Mouse (Mus musculus): Measurements from ENCODE around the gene Ank2. TPM values are rescaled to one million over a fixed set of nuclear protein-coding genes. Genes with fewer than 3 reads are reported as not detected.

Ank2 gene
- polyA plus RNA-seq, 1 experiment, result 5.8 TPM

DNA sequence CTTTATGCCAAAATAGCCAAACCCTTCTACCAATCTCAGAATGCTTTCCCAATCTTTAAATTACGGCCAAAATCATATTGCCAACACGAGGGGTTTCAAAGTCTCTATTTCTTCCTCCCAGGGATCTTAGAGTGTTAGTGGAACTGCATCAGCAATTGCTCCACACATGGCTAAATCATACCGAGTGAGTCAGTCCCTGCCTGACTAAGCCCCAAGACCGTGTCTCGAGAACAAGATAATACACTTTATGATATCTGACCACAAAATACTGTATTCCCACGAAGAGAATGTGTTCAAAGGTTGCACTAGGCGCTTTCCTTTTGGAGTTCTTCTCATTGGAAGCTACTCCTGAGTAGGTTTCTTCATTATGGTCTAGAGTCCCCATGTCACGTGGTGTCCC, 178.8 kb downstream of the Ank2 start:
- no peaks in the 10 kb centered on the region for H3K4me1 ChIP-seq (ENCODE audit: control insufficient read depth, insufficient read depth, low read length)
- TF ChIP-seq POLR2A (IDR thresholded peaks at IDR 0.05; ENCODE audit: borderline replicate concordance, extremely low read depth, low read depth, low read length), result no peak
- no peak for TF ChIP-seq CTCF (IDR thresholded peaks at IDR 0.05; ENCODE audit: insufficient read depth, low read length)
- WGBS, result 83% methylated on average over 8 of the region's 8 CpGs
- no peak for DNase-seq
- no peak overlapping the region for H3K4me3 ChIP-seq (replicated peaks; ENCODE audit: extremely low read depth, low read depth, low read length)

DNA sequence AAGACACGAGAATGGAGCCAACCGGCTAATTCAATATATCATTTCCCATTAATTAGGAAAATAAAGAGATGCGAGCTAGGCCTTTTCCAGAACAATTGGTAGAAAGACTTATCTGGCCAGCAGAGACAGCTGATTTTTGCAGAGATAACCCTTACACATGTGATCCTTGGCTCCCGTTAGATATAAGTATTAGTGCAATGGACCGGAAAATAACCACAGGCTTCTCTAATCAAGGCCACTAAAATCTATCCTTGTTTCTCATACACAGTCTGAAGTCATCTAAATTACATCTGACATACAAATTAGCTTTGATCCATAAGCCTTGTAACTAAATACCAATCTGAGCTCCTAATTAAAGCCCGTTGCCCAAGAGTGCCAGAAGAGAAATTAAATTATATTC, 181.5 kb downstream of the Ank2 start:
- TF ChIP-seq CTCF (IDR thresholded peaks at IDR 0.05; ENCODE audit: insufficient read depth, low read length) (no peak), POLR2A (IDR thresholded peaks at IDR 0.05; ENCODE audit: borderline replicate concordance, extremely low read depth, low read depth, low read length) (no peak)
- 89% methylated on average over 6 of the region's 6 CpGs for WGBS
- DNase-seq, result no peak

DNA sequence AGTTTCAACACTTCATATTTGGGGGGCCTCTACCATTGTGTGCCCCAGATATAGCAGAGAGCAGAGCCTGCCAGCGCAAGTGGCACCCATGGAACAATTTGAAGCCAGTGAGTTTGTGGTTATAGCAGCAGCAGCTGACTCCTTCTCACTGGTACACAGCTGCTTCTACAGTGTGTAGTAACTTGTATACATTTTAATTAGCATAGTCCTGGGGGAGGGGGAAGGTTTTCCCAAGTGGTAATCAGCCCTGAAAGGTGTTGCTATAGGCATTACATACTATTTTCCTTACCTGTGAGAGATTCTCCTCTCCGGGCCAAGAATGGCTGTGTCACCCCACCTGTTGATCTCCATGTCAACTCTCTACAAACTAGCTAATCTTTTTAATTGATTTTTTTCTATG, 182.4 kb downstream of the Ank2 start:
- no peak overlapping the region for H3K4me3 ChIP-seq (replicated peaks; ENCODE audit: extremely low read depth, low read depth, low read length)
- H3K4me1 ChIP-seq (ENCODE audit: control insufficient read depth, insufficient read depth, low read length), result no peaks in the 10 kb centered on the region
- no peak for DNase-seq
- no peak for TF ChIP-seq POLR2A (IDR thresholded peaks at IDR 0.05; ENCODE audit: borderline replicate concordance, extremely low read depth, low read depth, low read length)
- no peak for TF ChIP-seq CTCF (IDR thresholded peaks at IDR 0.05; ENCODE audit: insufficient read depth, low read length)
- 93% methylated on average over 2 of the region's 2 CpGs for WGBS

More for the DNA sequence above, 181.5 kb downstream of the Ank2 start:
- Histone ChIP-seq H3K4me3 (replicated peaks; ENCODE audit: extremely low read depth, low read depth, low read length) (no peak overlapping the region), H3K4me1 (ENCODE audit: control insufficient read depth, insufficient read depth, low read length) (no peaks in the 10 kb centered on the region)

DNA sequence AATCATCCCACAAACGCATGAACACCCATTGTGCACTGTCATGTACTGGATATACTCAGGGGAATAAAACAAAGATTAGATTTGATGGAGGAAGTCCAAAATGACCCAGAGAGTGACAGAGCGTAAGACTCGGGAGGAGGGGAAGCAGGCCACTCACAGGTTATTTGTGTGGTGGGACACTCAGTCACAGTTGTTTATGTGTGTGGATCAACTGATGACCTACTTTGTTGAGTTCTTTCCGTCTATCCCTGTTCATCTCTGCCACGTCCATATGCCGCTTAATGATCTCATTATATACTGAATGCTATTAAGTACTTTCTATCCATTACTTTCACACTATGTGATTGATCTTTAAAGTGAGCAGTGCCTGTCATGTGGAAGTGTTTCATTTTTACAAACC, 187.6 kb downstream of the Ank2 start:
- no peaks in the 10 kb centered on the region for H3K4me1 ChIP-seq (ENCODE audit: control insufficient read depth, insufficient read depth, low read length)
- DNase-seq, result no peak
- H3K4me3 ChIP-seq (replicated peaks; ENCODE audit: extremely low read depth, low read depth, low read length), result no peak overlapping the region
- TF ChIP-seq POLR2A (IDR thresholded peaks at IDR 0.05; ENCODE audit: borderline replicate concordance, extremely low read depth, low read depth, low read length), result no peak
- TF ChIP-seq CTCF (IDR thresholded peaks at IDR 0.05; ENCODE audit: insufficient read depth, low read length), result no peak
- WGBS, result 67% methylated on average over 6 of the region's 6 CpGs

DNA sequence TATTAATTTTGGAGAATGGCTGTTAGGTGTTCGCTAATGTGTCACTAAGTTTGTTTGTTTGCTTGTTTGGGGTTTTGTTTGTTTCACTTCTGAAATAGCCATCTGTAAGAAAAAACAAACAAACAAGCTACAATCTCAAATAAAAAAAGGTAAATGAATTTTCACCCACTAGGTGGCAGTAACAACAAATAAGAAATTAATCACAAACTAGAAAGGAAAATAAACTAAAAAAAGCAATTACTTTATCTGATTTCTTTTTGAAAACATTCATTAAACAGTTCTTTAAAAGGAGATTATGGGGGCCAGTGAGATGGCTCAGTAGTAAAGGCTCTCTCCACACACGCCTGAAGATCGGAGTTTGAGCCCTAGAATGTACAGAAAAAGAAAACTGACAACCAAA, 189.1 kb downstream of the Ank2 start:
- DNase-seq, result no peak
- 77% methylated on average over 3 of the region's 3 CpGs for WGBS
- TF ChIP-seq POLR2A (IDR thresholded peaks at IDR 0.05; ENCODE audit: borderline replicate concordance, extremely low read depth, low read depth, low read length) (no peak), CTCF (IDR thresholded peaks at IDR 0.05; ENCODE audit: insufficient read depth, low read length) (no peak)

DNA sequence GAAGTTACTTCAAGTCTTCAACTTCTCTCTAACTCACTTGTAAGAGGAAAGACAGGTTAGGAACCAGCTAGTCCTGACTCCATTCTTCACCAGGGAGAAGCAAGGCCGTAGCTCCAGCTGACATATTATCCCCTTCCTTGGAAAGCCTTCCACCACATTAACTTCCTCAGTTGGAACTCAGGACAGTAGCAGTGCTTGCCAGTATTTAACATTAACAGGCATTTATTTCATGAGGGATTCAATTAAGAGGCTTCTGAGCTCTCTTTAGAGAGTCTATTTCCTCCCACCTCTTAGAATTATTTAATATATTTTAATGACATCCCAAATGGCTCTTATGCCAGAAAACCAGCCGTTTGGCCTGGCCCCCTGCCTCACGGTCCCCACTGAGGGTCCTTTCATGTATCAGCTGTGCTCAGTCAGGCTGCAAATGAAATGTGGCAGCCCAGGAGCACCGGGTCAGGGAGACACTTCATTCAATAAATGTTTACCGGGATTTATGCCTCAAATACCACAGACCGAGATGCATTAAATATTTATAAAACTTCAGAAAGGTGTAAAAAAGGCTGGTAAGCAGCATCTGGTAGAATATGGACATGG, 195.1 kb downstream of the Ank2 start:
- 61% methylated on average over 6 of the region's 6 CpGs for WGBS
- DNase-seq, result no peak

More for the DNA sequence above, 189.1 kb downstream of the Ank2 start:
- H3K4me3 ChIP-seq (replicated peaks; ENCODE audit: extremely low read depth, low read depth, low read length), result no peak overlapping the region
- no peaks in the 10 kb centered on the region for H3K4me1 ChIP-seq (ENCODE audit: control insufficient read depth, insufficient read depth, low read length)

DNA sequence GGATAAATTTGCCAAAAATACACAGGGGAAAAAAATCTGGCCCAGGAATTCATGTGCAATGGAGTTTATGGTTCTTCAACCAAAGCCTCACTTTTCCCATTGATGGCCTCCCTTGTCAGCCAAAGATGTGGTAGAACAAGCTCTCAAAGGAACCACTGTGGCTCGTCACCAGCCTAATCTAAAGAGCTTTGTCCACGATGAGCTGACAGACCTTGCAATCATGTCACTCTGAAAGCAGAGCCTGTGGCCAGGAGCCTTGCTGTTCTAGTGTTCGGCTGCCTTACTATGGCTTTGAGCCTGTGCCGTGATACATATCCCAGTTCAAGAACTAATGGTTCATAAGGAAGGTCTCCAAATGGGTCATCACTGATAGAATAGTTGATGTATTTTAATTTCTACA, 196.1 kb downstream of the Ank2 start:
- WGBS, result 78% methylated on average over 4 of the region's 4 CpGs
- Histone ChIP-seq H3K4me1 (ENCODE audit: control insufficient read depth, insufficient read depth, low read length) (no peaks in the 10 kb centered on the region), H3K4me3 (replicated peaks; ENCODE audit: extremely low read depth, low read depth, low read length) (no peak overlapping the region)
- TF ChIP-seq CTCF (IDR thresholded peaks at IDR 0.05; ENCODE audit: insufficient read depth, low read length) (no peak), POLR2A (IDR thresholded peaks at IDR 0.05; ENCODE audit: borderline replicate concordance, extremely low read depth, low read depth, low read length) (no peak)
- no peak for DNase-seq

More for the DNA sequence above, 195.1 kb downstream of the Ank2 start:
- H3K4me1 ChIP-seq (ENCODE audit: control insufficient read depth, insufficient read depth, low read length), result no peaks in the 10 kb centered on the region
- no peak for TF ChIP-seq CTCF (IDR thresholded peaks at IDR 0.05; ENCODE audit: insufficient read depth, low read length)
- TF ChIP-seq POLR2A (IDR thresholded peaks at IDR 0.05; ENCODE audit: borderline replicate concordance, extremely low read depth, low read depth, low read length), result no peak
- H3K4me3 ChIP-seq (replicated peaks; ENCODE audit: extremely low read depth, low read depth, low read length), result no peak overlapping the region

DNA sequence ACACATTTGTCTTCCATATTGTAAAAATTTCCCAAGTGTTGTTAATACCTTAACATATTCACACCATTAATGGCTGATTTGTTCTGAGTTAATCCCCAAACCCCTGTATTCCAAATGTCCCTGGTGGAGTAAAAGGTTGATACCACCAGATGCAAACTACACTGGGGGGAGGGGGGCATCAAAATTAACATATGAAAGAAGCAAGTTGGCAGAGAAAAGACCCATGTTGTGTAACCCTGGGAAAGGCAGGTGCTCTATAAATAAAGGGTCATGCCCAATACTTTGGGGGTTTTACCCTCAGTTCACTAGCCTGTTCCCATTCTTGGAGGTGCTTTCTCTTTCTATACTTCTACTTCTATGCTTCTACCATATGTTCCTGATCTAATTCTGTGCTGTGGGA, 198.4 kb downstream of the Ank2 start:
- no peak for DNase-seq
- TF ChIP-seq POLR2A (IDR thresholded peaks at IDR 0.05; ENCODE audit: borderline replicate concordance, extremely low read depth, low read depth, low read length), result no peak
- no peak for TF ChIP-seq CTCF (IDR thresholded peaks at IDR 0.05; ENCODE audit: insufficient read depth, low read length)
- no peaks in the 10 kb centered on the region for H3K4me1 ChIP-seq (ENCODE audit: control insufficient read depth, insufficient read depth, low read length)

DNA sequence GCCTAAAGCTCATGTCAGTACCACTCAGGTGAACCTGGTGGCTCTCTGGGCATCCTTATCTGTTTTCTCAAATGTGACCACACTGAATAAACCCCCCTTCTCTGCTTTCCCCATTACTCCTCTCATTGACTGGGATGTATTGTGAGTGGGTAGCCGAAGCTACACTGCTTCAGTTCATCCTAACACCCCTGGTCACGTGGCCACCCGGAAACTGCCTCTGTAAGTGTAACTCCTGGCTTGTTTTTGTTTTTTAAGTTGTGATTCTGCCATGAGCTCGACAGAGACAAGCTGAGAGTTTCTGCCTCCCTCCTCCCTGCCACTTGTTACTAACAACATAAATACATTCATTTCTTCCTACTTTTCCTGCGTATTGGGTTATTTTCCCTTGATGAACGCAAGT, 203.2 kb downstream of the Ank2 start:
- no peak for DNase-seq
- Histone ChIP-seq H3K4me3 (replicated peaks; ENCODE audit: extremely low read depth, low read depth, low read length) (no peak overlapping the region), H3K4me1 (ENCODE audit: control insufficient read depth, insufficient read depth, low read length) (no peaks in the 10 kb centered on the region)
- TF ChIP-seq CTCF (IDR thresholded peaks at IDR 0.05; ENCODE audit: insufficient read depth, low read length) (no peak), POLR2A (IDR thresholded peaks at IDR 0.05; ENCODE audit: borderline replicate concordance, extremely low read depth, low read depth, low read length) (no peak)
- WGBS, result 73% methylated on average over 6 of the region's 6 CpGs

More for the DNA sequence above, 198.4 kb downstream of the Ank2 start:
- no peak overlapping the region for H3K4me3 ChIP-seq (replicated peaks; ENCODE audit: extremely low read depth, low read depth, low read length)

DNA sequence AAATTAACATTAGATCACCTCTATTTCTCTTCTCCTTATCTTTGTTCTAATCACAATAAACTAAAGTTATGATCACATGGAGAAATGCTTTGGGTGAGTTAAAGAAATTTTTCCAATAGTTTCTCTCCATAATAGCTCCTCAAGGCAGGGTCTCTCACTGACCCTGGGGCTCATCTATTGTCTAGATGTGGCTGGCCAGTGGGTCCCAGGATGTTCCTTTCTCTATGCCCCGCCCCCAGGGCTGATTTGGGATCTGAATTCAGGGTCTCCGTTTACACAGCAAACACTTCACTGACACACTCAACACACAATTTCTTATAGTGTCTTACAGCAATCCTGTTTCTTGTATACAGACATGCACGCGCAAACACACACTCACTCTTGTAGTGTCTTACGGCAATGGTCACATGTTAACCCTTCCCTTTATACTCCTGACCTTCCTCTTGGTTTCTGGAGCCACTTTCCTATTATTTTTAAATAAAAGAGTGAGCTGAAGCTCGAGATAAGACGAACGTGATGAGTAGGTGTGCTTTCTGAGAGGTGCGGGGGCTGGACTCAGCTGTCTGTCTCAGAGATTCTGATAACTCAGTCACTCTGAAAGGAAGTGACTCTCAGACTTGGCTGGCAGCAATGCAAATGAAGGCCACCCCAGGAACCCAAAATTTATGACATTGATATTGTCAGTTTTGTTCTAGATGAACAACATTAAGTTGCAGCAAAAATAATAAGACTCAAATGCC, 204.4 kb downstream of the Ank2 start:
- no peak for TF ChIP-seq CTCF (IDR thresholded peaks at IDR 0.05; ENCODE audit: insufficient read depth, low read length)
- TF ChIP-seq POLR2A (IDR thresholded peaks at IDR 0.05; ENCODE audit: borderline replicate concordance, extremely low read depth, low read depth, low read length), result no peak
- Histone ChIP-seq H3K4me3 (replicated peaks; ENCODE audit: extremely low read depth, low read depth, low read length) (no peak overlapping the region), H3K4me1 (ENCODE audit: control insufficient read depth, insufficient read depth, low read length) (no peaks in the 10 kb centered on the region)
- WGBS, result 60% methylated on average over 9 of the region's 9 CpGs
- no peak for DNase-seq
